Mouse (Mus musculus) megakaryocyte, embryonic 14.5 days (primary cell): ENCODE measurements around the gene Hoxa2.

Experiments used
- FLI1 ChIP-seq: IDR thresholded peaks from 2 replicates; pipeline ENCODE4 v1.6.1; 2012; ENCODE audit warnings: low read length, inconsistent platforms, mixed read lengths
- GATA1 ChIP-seq: IDR thresholded peaks from 3 replicates; pipeline ENCODE4 v1.6.1; 2012; ENCODE audit warnings: mixed read lengths, low read length, inconsistent platforms, borderline replicate concordance

GRCm38 (mm10) chr6:52190906-52191810, 26.5 kb upstream of the Hoxa2 start, which contains the start of gene Hoxa4:
- TF ChIP-seq GATA1: no peak
- no peak for TF ChIP-seq FLI1
